Mouse (Mus musculus): ENCODE measurements around the gene Cntf.
"Not testable (repeated sequence)": the region's sequence is repeated elsewhere in the genome, so short reads cannot be mapped to it uniquely, and the experiment has no call there.

Cntf gene

DNA sequence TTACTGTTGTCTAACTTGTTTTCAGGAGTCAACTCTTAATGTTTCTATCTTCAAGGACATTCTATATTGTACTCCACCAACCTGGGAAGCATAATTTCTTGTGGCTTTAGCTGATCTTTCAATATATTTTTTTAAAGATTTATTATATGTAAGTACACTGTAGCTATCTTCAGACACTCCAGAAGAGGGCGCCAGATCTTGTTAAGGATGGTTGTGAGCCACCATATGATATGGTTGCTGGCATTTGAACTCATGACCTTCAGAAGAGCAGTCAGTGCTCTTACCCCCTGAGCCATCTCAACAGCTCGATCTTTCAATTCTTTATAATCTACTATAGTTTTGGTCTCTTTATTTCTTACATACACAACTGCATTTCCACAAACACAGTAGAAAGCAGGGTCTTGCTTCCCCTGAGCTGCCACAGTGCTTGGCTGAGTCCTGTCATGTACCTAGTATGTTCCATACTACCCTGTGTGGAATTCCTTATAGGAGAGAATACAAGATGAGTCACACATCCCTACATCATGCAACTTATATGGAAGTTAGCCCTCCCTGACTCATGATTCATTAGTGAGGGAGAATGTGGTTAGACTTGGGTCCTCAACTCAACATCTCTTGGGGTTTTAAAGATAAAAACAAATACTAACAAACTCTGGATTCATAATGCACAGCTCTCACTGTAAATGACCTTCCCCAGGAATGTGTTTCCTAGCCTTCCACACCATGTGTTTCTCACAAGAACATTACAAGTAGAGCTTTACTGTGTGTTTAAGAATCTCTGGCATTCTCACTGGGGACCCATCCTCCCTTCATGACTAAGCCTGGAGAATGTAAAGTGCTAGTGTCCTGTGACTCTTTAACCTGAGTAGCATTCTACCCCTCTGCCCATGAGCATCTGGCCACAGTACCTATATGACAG lies 3.0 kb downstream of the Cntf start:
- DNase-seq (ENCODE audit: low spot score) = no peak

DNA sequence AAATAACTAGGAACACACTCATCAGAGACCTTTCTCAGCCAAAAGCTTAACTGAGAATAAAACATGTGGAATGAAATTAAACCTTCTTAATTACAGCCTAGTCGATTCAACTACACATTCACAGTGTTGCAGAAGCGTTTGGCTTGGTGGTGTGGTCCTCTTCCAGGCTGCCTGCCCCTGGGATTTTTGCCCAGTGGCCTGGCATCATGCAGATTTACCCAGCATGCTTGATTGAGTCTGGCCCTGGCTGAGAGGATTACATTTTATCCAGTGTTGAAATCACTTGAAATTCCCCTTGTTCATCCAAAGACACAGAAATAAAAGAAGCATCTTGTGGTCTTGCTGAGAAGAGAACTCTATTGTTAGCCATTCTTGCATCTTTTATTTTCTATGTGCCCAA lies 5.8 kb downstream of the Cntf start:
- peak; percentile 12 for DNase-seq (ENCODE audit: low spot score)

DNA sequence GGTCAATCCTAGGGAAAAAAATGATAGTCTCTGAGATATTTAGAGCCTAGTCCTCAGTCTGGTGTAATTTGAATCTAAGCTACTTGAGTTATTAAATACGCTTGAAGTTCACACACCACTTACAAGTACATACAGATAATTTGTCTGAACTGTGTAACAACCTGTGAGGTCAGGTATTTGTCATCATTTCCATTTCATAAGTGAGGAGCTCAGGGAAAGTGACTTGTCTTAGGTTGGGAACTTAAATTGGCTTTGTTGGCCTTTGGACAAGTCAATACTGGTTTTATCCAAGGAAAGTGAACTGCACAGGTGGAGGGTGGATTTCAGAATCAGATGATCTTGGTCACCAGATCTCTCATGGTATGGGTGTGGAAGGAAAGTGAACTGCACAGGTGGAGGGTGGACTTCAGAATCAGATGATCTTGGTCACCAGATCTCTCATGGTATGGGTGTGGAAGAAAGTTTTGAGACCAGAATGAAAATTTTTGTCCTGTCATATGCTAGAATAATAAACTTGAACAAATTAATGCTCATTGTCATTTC lies 6.4 kb downstream of the Cntf start:
- DNase-seq (ENCODE audit: low spot score) = no peak

DNA sequence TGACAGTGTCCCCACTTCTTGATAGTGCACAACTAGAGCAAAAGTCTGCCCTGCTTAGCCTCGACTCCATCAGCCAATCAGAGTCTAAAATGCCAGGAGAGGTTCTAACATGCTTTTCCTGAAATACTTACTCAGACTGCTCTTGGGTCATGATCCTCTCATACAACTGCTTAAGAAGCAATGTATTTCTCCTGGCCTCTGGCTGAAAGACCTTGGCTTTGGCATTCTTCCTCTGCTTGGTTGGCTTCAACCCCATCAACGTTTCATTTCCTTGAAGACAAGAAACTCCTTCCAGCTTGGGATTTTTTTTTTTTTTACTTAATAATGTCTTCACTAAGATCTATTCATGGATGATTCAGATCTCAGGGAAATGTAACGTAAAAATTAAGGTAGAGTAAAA lies 9.1 kb downstream of the Cntf start:
- DNase-seq (ENCODE audit: low spot score) = no peak

DNA sequence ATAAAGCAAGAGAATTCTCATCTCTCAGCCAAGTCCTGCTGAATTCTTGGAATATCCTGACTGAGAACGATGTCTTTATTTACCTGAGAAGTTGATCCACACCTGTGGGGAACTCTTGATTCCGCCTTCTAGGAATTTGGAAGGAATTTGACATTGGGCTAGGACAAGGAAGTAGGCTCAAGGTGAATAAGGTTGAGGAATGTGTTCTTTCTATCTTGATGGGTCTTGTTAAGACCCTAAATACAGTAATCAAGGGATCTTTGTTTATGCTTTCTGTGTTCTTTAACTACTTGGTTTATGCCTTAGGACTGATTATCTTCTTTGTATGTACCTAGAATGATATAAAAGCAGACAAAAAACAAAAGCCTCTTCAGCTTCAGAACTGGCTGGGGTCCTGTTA lies 33.5 kb downstream of the Cntf start:
- DNase-seq (ENCODE audit: low spot score) = no peak

DNA sequence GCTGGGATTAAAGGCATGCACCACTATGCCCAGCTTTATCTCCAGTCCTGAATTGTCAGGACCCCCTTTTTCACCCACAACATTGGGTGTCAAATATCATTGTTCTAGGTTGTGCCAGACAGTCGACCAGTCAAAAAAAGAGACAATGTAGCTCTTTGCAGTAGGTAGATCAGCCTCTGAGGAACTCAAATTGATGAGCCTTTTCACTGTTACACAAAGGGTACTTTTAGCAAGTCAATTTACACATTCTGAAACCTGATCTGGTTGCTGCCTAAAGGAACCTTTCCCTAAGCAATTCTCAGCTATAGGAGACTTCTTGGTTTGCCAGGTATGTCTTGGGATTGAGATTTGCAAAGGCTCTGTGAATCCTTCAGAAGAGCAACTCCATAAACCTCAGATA lies 34.4 kb downstream of the Cntf start:
- no peak for DNase-seq (ENCODE audit: low spot score)

DNA sequence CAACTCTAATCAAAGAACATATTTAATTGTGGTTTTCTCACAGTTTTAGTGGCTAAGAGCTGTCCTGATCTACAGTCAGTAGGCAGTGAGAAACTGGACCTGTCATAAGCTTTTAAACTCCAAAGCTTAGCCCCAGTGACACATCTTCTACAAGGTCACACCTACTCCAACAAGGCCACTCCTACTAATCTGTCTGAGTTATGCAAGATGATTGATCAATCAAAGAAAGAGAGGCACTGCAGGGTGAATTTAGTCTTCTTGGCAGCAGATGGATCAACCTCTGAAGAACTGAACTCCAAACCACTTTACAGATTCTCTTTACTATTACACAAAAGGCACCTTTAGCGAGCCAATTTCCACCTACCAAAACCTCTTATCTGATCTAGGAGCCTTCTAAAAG lies 39.6 kb downstream of the Cntf start:
- DNase-seq (ENCODE audit: low spot score) = no peak

DNA sequence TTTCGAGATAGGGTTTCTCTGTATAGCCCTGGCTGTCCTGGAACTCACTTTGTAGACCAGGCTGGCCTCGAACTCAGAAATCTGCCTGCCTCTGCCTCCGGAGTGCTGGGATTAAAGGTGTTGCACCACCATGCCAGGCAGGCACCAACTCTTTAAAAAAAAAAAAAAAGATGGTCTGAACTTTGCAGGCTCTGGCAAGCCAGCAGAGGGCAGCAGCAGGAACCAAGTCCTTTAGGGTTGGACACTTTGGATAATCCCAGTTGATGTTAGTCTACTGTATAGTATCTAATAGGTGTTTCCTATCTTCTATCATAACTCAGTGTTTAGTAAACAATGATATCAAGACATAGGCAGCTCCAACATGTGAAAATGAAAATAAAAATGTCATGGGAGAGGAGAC lies 43.1 kb downstream of the Cntf start:
- peak; percentile 28 for DNase-seq (ENCODE audit: low spot score)

DNA sequence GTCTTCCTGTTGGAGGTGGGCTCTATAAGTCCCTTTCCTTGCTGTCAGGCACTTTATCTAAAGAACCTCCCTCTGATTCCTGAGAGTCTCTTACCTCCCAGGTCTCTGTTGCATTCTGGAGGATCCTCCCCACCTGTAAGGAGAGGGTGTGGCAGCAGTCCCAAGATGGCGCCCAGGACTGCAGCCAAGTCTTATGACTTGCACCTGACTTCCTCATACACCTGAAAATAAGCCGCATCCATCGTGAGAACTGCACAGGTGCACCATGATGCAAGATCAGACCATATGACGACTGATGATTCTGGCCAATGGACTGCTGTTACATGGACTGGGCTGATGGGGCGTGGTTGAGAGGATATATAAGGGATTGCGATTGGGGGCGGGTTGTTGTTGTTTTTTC lies 43.8 kb downstream of the Cntf start:
- not testable (repeated sequence) for DNase-seq (ENCODE audit: low spot score)

DNA sequence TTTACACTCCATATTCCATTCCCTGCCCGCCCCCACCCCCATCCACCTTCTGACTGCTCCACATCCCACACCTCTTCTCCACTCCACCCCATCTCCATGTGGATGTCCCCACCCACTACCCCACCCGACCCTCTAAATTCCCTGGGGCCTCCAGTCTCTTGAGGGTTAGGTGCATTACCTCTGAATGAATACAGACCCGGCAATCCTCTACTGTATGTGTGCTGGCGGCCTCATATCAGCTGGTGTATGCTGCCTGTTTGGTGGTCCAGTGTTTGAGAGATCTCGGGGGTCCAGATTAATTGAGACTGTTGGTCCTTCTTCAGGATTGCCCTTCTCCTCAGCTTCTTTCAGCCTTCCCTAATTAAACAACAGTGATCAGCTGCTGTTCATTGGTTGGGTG lies 44.5 kb downstream of the Cntf start:
- not testable (repeated sequence) for DNase-seq (ENCODE audit: low spot score)

DNA sequence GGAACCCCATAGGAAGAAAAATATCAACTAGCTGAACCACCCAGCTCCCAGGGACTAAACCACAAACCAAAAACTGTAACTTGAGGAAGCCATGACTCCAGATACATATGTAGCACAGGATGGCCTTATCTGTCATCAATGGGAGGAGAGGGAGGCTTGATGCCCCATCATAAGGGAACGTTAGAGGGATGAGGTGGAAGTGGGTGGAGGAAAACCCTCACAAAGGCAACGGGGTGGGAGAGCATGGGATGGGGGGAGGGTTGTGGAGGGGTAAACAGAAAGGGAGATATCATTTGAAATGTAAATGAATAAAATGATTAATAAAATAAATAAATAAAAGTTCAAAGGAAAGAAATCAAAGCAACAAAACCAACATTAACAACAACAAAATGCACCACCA lies 45.0 kb downstream of the Cntf start:
- no peak for DNase-seq (ENCODE audit: low spot score)

DNA sequence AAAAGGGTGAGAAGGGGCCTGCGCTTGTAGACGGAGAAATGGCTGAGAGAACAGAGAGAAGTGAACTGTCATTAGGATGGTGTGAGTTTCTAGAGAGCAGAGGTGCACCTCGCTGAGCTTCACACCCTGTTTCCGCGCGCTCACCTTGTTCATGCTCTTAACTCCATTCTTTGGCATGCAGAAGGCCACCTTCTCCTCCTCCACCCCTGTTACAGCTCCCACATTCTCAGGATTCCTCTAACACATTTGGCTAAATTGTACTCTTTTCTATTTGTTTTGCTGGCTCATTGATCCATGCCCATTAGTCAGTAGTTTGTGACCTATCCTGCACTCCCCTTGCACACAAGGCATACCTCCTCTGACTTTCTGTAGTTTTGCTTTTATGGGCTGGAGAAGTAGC lies 46.2 kb downstream of the Cntf start:
- DNase-seq (ENCODE audit: low spot score) = no peak

Data from retina, embryonic 14.5 days (tissue).